Comparison of ENCODE assay signal across 8 mouse cellular contexts in genomic region chr9:55283516-55283915, GRCm38 (mm10). TPM values are rescaled to one million over a fixed set of nuclear protein-coding genes. Genes with fewer than 3 reads are reported as not detected.
A peak's percentile ranks its signal among the peaks of the same experiment; 100 is the strongest.
DNase-seq lines count a peak whose midpoint lies in the region.

No protein-coding gene starts in this region.

- intact Hi-C loops in left cerebral cortex, postnatal 14 days (cut with DNase I) = no loop called here

- DNase-seq in urinary bladder, postnatal 14 days (ENCODE audit: low spot score) = peak; percentile 37
- no peak for DNase-seq in urinary bladder, postnatal 4 days (ENCODE audit: low spot score in 2 of 2)
- DNase-seq in fibroblast of lung, adult 2 months (ENCODE audit: low read depth) = peak; percentile 28
- peak; percentile 28 for DNase-seq in kidney, postnatal 14 days
- peak; percentile 54 to 64 for DNase-seq in lung, postnatal 4 days
- no peak for DNase-seq in layer of hippocampus, postnatal 10 days (ENCODE audit: low spot score in 2 of 2)
- no peak for DNase-seq in layer of hippocampus, adult 8-10 months (ENCODE audit: low spot score in 2 of 2)
- no peak for DNase-seq in left cerebral cortex, postnatal 14 days (ENCODE audit: low spot score in 2 of 2)

RNA-seq across cellular contexts. Expression of gene Nrg4, which starts 43.1 kb away (rescaled TPM):
- under 1 TPM; 0.57 to 0.65 TPM for total RNA-seq in layer of hippocampus, postnatal 10 days (2021)
- under 1 TPM in 3 of 4 experiments, not detected in 1; 0.33 to 0.93 (median 0.65) TPM for total RNA-seq in layer of hippocampus, adult 8-10 months (2022)
- 1 to 10 TPM in 1 of 2 experiments, under 1 TPM in 1; 0.55 to 1.1 TPM for total RNA-seq in left cerebral cortex, postnatal 14 days (2021)

RNA-seq across cellular contexts. Expression of gene Tmem266, which starts 43.2 kb away (rescaled TPM):
- 1 to 10 TPM; 7.7 to 10.0 TPM for total RNA-seq in layer of hippocampus, postnatal 10 days (2021)
- 1 to 10 TPM; 5.8 to 7.7 (median 6.0) TPM for total RNA-seq in layer of hippocampus, adult 8-10 months (2022)
- 10 to 100 TPM in 1 of 2 experiments, 1 to 10 TPM in 1; 9.5 to 10.5 TPM for total RNA-seq in left cerebral cortex, postnatal 14 days (2021)

Comparison
In these comparisons a context has a peak if more than half of its experiments do, and no peak if none do; other contexts are left out.
1. DNase-seq: peak in urinary bladder, postnatal 14 days (single experiment), fibroblast of lung, adult 2 months (single experiment), kidney, postnatal 14 days (single experiment) and lung, postnatal 4 days (2 of 2); none in urinary bladder, postnatal 4 days (0 of 2), layer of hippocampus, postnatal 10 days (0 of 2), layer of hippocampus, adult 8-10 months (0 of 2) and left cerebral cortex, postnatal 14 days (0 of 2).